Mouse (Mus musculus): ENCODE measurements around the gene Depdc5. TPM values are rescaled to one million over a fixed set of nuclear protein-coding genes. Genes with fewer than 3 reads are reported as not detected.

Depdc5 gene
- polyA plus RNA-seq, 1 experiment from 2014 or later = 3.0 TPM

- Histone ChIP-seq H3K9me3 (ENCODE audit: low read length) (no peaks in the 10 kb centered on the region), H3K4me1 (ENCODE audit: insufficient read depth) (no peaks in the 10 kb centered on the region), H3K4me3 (ENCODE audit: low read depth, low read length) (no peak overlapping the region), H3K27ac (ENCODE audit: low read depth) (no peak overlapping the region), H3K4me2 (ENCODE audit: low read depth, low read length) (no peak overlapping the region), H3K9ac (replicated peaks) (no peak overlapping the region), H3K36me3 (replicated peaks; ENCODE audit: insufficient read depth, low read length) (peaks cover 48% of the 10 kb centered on the region), H3K27me3 (ENCODE audit: insufficient read depth, low read length) (no peaks in the 10 kb centered on the region)
- WGBS (ENCODE audit: insufficient replicate concordance) = 62% methylated on average over 2 of the region's 2 CpGs
- ATAC-seq (no peak), DNase-seq (no peak)
- TF ChIP-seq EP300 (IDR thresholded peaks at IDR 0.05; ENCODE audit: low read depth) (no peak), CTCF (IDR thresholded peaks at IDR 0.05; ENCODE audit: low read depth) (no peak)
Measured at GRCm38 (mm10) chr5:32930761-32931160, 67.3 kb downstream of the Depdc5 start.

DNA sequence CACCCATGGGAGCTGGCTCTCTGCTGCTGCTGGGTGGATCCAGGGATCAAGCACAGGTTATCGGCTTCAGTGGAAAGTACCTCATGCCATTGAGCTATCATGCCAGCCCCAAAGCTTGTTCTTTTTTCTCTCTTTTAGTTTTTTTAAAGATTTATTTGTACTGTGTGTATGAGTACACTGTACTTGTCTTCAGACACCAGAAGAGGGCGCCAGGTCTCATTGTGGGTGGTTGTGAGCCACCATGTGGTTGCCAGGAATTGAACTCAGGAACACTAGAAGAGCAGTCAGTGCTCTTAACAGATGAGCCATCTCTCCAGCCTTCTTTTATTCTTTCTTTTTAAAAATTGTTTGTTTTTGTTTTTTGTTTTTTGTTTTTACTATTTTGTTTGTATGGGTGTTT, 71.2 kb downstream of the Depdc5 start:
- DNase-seq = peak; percentile 33
- 65% methylated on average over 2 of the region's 2 CpGs for WGBS (ENCODE audit: insufficient replicate concordance)

DNA sequence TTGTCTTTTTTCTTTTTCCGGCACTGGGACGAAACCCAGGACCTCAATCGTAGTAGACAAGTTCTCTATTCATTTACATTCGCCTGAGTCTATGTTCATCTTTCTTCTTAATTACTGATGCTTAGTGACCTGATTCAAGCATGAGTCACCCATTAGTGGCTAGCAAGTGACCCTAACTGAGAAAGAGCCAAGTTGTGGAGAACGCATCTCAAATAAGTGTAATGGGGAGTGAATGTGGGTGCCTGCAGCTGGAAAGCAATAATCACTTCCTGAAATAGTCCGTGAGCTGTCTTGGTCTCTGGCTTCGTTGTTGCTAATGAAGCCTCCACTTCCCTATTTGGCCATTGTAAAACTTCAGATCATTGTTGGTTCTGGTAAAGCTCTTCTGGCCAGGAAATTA, 77.1 kb downstream of the Depdc5 start:
- Histone ChIP-seq H3K27me3 (ENCODE audit: insufficient read depth, low read length) (no peaks in the 10 kb centered on the region), H3K9me3 (ENCODE audit: low read length) (no peaks in the 10 kb centered on the region), H3K4me3 (ENCODE audit: low read depth, low read length) (no peak overlapping the region), H3K4me1 (ENCODE audit: insufficient read depth) (0 out of 2 replicates have a peak, but pooled peaks cover 4% of the 10 kb centered on the region), H3K36me3 (replicated peaks; ENCODE audit: insufficient read depth, low read length) (peaks cover 56% of the 10 kb centered on the region), H3K9ac (replicated peaks) (no peak overlapping the region), H3K4me2 (ENCODE audit: low read depth, low read length) (no peak overlapping the region), H3K27ac (ENCODE audit: low read depth) (no peak overlapping the region)
- ATAC-seq (no peak), DNase-seq (no peak)
- TF ChIP-seq EP300 (IDR thresholded peaks at IDR 0.05; ENCODE audit: low read depth) (no peak), CTCF (IDR thresholded peaks at IDR 0.05; ENCODE audit: low read depth) (no peak)
- WGBS (ENCODE audit: insufficient replicate concordance) = 69% methylated on average over 7 of the region's 7 CpGs

More for the DNA sequence above, 71.2 kb downstream of the Depdc5 start:
- Histone ChIP-seq H3K27me3 (ENCODE audit: insufficient read depth, low read length) (no peaks in the 10 kb centered on the region), H3K4me3 (ENCODE audit: low read depth, low read length) (no peak overlapping the region), H3K36me3 (replicated peaks; ENCODE audit: insufficient read depth, low read length) (peaks cover 49% of the 10 kb centered on the region), H3K4me2 (ENCODE audit: low read depth, low read length) (no peak overlapping the region), H3K9me3 (ENCODE audit: low read length) (no peaks in the 10 kb centered on the region), H3K4me1 (ENCODE audit: insufficient read depth) (no peaks in the 10 kb centered on the region), H3K9ac (replicated peaks) (no peak overlapping the region), H3K27ac (ENCODE audit: low read depth) (no peak overlapping the region)
- ATAC-seq = no peak
- TF ChIP-seq CTCF (IDR thresholded peaks at IDR 0.05; ENCODE audit: low read depth) (peak; percentile 68), EP300 (IDR thresholded peaks at IDR 0.05; ENCODE audit: low read depth) (no peak)

DNA sequence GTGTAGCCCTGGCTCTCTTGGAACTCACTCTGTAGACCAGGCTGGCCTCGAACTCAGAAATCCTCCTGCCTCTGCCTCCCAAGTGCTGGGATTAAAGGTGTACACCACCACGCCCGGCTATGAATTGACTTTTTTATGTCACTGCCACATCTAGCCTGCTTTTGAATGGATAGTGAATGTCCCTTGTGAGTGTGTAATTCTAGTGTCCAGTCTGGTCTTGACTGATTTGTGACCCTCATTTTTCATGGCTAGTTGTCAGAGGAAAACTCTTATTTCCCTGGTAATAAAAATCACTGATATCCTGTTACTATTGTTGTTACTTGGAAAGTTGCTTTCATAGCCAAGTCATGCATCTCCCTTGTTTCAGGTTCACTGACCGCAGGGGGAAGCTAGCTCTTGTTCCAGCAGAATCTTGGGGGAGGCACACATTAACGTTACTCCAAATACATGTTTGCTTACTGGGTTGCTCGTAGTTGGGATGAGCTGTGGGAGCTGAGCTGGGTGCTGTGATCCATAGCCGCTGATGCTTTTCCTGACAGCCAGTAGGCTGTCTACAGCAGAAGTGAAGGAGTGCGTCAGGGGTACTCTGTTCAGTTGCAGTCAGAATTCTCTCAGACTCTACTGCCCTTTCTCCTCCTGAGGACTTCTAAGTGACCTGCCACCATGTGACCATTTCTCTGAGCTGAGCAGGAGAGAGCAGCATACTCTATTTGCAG, 77.9 kb downstream of the Depdc5 start:
- no peak overlapping the region for H3K27ac ChIP-seq (ENCODE audit: low read depth)
- 0 out of 2 replicates have a peak, but pooled peaks cover 4% of the 10 kb centered on the region for H3K4me1 ChIP-seq (ENCODE audit: insufficient read depth)
- H3K27me3 ChIP-seq (ENCODE audit: insufficient read depth, low read length) = no peaks in the 10 kb centered on the region
- H3K9ac ChIP-seq (replicated peaks) = no peak overlapping the region
- ATAC-seq (no peak), DNase-seq (no peak)
- no peaks in the 10 kb centered on the region for H3K9me3 ChIP-seq (ENCODE audit: low read length)
- H3K36me3 ChIP-seq (replicated peaks; ENCODE audit: insufficient read depth, low read length) = peaks cover 50% of the 10 kb centered on the region
- WGBS (ENCODE audit: insufficient replicate concordance) = 89% methylated on average over 8 of the region's 8 CpGs
- no peak overlapping the region for H3K4me3 ChIP-seq (ENCODE audit: low read depth, low read length)
- TF ChIP-seq CTCF (IDR thresholded peaks at IDR 0.05; ENCODE audit: low read depth) = no peak
- no peak for TF ChIP-seq EP300 (IDR thresholded peaks at IDR 0.05; ENCODE audit: low read depth)
- no peak overlapping the region for H3K4me2 ChIP-seq (ENCODE audit: low read depth, low read length)

GRCm38 (mm10) chr5:32950077-32950476, 86.6 kb downstream of the Depdc5 start:
- ATAC-seq = 0 out of 2 replicates have a peak, but pooled peaks have one; percentile 9
- H3K27me3 ChIP-seq (ENCODE audit: insufficient read depth, low read length) = no peaks in the 10 kb centered on the region
- TF ChIP-seq CTCF (IDR thresholded peaks at IDR 0.05; ENCODE audit: low read depth) (no peak), EP300 (IDR thresholded peaks at IDR 0.05; ENCODE audit: low read depth) (no peak)
- 0 out of 2 replicates have a peak, but pooled peaks cover 3% of the 10 kb centered on the region for H3K4me1 ChIP-seq (ENCODE audit: insufficient read depth)
- H3K9ac ChIP-seq (replicated peaks) = no peak overlapping the region
- WGBS (ENCODE audit: insufficient replicate concordance) = 76% methylated on average over 6 of the region's 6 CpGs
- DNase-seq = no peak
- peaks cover 29% of the 10 kb centered on the region for H3K36me3 ChIP-seq (replicated peaks; ENCODE audit: insufficient read depth, low read length)
- H3K4me2 ChIP-seq (ENCODE audit: low read depth, low read length) = no peak overlapping the region
- H3K9me3 ChIP-seq (ENCODE audit: low read length) = no peaks in the 10 kb centered on the region
- H3K27ac ChIP-seq (ENCODE audit: low read depth) = peak overlapping the region; percentile 70
- H3K4me3 ChIP-seq (ENCODE audit: low read depth, low read length) = no peak overlapping the region

DNA sequence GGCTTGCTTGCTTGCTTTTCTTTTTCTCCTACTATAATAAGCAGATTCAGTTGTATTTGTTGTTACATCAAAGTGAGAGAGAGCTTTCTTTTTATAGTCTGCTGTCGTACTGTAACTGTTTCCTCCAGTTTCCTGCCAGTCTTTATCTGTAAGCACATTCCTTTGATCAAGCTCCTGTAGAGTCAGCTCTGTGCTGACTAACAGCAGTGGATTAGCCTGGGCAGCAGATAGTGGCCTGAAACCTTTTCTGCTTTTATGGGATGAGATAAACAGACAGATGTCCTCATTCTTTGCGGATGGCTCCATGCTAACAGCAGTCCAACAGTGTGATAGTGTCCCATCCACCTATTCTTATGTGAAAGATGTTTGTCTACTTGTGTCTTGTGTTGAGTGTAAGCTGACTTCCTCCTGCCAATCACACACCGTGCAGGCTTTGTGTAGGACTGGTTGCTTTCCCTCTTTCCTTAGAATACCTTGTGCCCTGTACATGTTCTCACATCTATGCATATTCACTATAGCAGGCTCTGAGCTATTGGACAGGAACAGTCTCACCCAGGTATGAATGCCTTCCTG, 87.3 kb downstream of the Depdc5 start:
- 29% methylated on average over 3 of the region's 3 CpGs for WGBS (ENCODE audit: insufficient replicate concordance)
- H3K36me3 ChIP-seq (replicated peaks; ENCODE audit: insufficient read depth, low read length) = peaks cover 29% of the 10 kb centered on the region
- TF ChIP-seq EP300 (IDR thresholded peaks at IDR 0.05; ENCODE audit: low read depth) (peak; percentile 96), CTCF (IDR thresholded peaks at IDR 0.05; ENCODE audit: low read depth) (no peak)
- no peak overlapping the region for H3K9ac ChIP-seq (replicated peaks)
- no peaks in the 10 kb centered on the region for H3K9me3 ChIP-seq (ENCODE audit: low read length)
- H3K4me3 ChIP-seq (ENCODE audit: low read depth, low read length) = no peak overlapping the region
- DNase-seq = no peak
- no peak overlapping the region for H3K4me2 ChIP-seq (ENCODE audit: low read depth, low read length)
- H3K4me1 ChIP-seq (ENCODE audit: insufficient read depth) = 0 out of 2 replicates have a peak, but pooled peaks cover 3% of the 10 kb centered on the region
- peak overlapping the region; percentile 70 for H3K27ac ChIP-seq (ENCODE audit: low read depth)
- peak; percentile 94 for ATAC-seq
- no peaks in the 10 kb centered on the region for H3K27me3 ChIP-seq (ENCODE audit: insufficient read depth, low read length)
